Comparison of ENCODE assay signal across 24 mouse cellular contexts in the genomic region with DNA sequence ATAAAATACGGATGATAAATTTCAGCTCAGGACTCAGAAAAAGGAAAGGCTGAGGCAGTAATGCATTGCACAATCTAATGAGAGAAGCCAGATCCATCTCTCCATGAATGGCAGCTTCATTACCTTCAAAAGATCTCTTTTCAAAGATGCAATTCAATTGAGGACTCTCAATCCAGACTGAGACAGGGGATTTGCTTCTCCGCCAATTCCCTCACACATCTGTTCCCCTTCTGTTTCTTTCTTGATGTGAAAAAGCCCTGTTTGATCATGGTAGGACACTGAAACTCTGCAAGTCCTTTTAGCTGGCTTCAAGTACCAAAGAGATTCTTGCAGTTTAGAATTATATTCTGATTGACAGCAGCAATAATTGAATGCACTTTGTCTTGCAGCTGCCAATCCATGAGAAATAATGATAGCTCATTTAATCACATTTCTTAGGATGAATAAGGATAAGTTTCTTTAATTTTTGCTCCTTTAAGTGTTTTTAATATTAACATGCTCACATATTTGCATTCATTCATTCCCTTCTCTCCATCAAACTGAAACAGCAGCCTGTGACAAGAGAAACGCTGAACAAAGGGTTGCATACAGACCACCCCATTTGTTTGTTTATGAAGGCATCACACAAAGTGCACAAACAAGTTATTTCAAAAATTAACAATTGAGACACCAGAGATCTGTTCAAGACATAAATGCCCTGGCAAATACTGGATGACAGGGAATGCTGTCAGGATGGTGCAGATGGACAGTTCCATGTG.
DNase-seq lines count a peak whose midpoint lies in the region; ATAC-seq lines count a peak whose summit lies in the region.
"Had no signal": no experiment of that assay in that cellular context is flagged by ENCODE, and none has a peak within 500 bp of the region (broad histone marks: within the 10 kb centered on the region; RNA-seq: fewer than 3 reads in every experiment).

No protein-coding gene starts in this region.

- H3K27me3 ChIP-seq in hindbrain, embryonic 14.5 days (ENCODE audit: control insufficient read depth, insufficient read depth, low read length), result no peaks in the 10 kb centered on the region
- no peaks in the 10 kb centered on the region for H3K27me3 ChIP-seq in hindbrain, embryonic 12.5 days
- no peaks in the 10 kb centered on the region for H3K27me3 ChIP-seq in forebrain, embryonic 10.5 days (ENCODE audit: poor library complexity, severe bottlenecking)
- H3K27me3 ChIP-seq in forebrain, embryonic 16.5 days (replicated peaks; ENCODE audit: control insufficient read depth, insufficient read depth, low read length), result no peaks in the 10 kb centered on the region
- H3K27me3 ChIP-seq: heart, embryonic 15.5 days; hindbrain, embryonic 15.5 days; liver, embryonic 15.5 days; neural tube, embryonic 15.5 days had no signal

- no peaks in the 10 kb centered on the region for H3K36me3 ChIP-seq in hindbrain, embryonic 14.5 days (replicated peaks; ENCODE audit: control insufficient read depth, insufficient read depth)
- H3K36me3 ChIP-seq in hindbrain, embryonic 12.5 days, result no peaks in the 10 kb centered on the region
- no peaks in the 10 kb centered on the region for H3K36me3 ChIP-seq in forebrain, embryonic 10.5 days (replicated peaks)
- H3K36me3 ChIP-seq in forebrain, embryonic 16.5 days (ENCODE audit: control insufficient read depth, insufficient read depth), result no peaks in the 10 kb centered on the region
- H3K36me3 ChIP-seq: heart, embryonic 15.5 days; hindbrain, embryonic 15.5 days; limb, embryonic 10.5 days; liver, embryonic 15.5 days; neural tube, embryonic 15.5 days had no signal

- no peak overlapping the region for H3K9ac ChIP-seq in hindbrain, embryonic 14.5 days
- no peak overlapping the region for H3K9ac ChIP-seq in hindbrain, embryonic 12.5 days
- H3K9ac ChIP-seq in forebrain, embryonic 16.5 days (replicated peaks; ENCODE audit: low read depth, low read length), result no peak overlapping the region
- H3K9ac ChIP-seq: heart, embryonic 15.5 days; hindbrain, embryonic 15.5 days; liver, embryonic 15.5 days; neural tube, embryonic 15.5 days had no signal

- H3K4me3 ChIP-seq in hindbrain, embryonic 14.5 days (replicated peaks; ENCODE audit: low read length), result no peak overlapping the region
- H3K4me3 ChIP-seq in hindbrain, embryonic 12.5 days, result no peak overlapping the region
- H3K4me3 ChIP-seq in forebrain, embryonic 10.5 days, result no peak overlapping the region
- no peak overlapping the region for H3K4me3 ChIP-seq in forebrain, embryonic 16.5 days (replicated peaks; ENCODE audit: low read length)
- H3K4me3 ChIP-seq: gastrocnemius, adult 2 months; heart, embryonic 15.5 days; hindbrain, embryonic 15.5 days; limb, embryonic 10.5 days; liver, embryonic 15.5 days; neural tube, embryonic 15.5 days had no signal

- H3K9me3 ChIP-seq in hindbrain, embryonic 14.5 days (ENCODE audit: control insufficient read depth, low read length), result no peaks in the 10 kb centered on the region
- no peaks in the 10 kb centered on the region for H3K9me3 ChIP-seq in hindbrain, embryonic 12.5 days (replicated peaks)
- no peaks in the 10 kb centered on the region for H3K9me3 ChIP-seq in forebrain, embryonic 10.5 days
- no peaks in the 10 kb centered on the region for H3K9me3 ChIP-seq in forebrain, embryonic 16.5 days (ENCODE audit: control insufficient read depth, low read length)
- H3K9me3 ChIP-seq: heart, embryonic 15.5 days; hindbrain, embryonic 15.5 days; limb, embryonic 10.5 days; liver, embryonic 15.5 days; neural tube, embryonic 15.5 days had no signal

- 0 out of 2 replicates have a peak overlapping the region, but pooled peaks have one; percentile 17 for H3K27ac ChIP-seq in hindbrain, embryonic 14.5 days
- no peak overlapping the region for H3K27ac ChIP-seq in hindbrain, embryonic 12.5 days
- H3K27ac ChIP-seq in forebrain, embryonic 10.5 days, result peak overlapping the region; percentile 20; the same call in 1 of the 2 replicates
- peak overlapping the region; percentile 55 for H3K27ac ChIP-seq in forebrain, embryonic 16.5 days (ENCODE audit: low read length)
- H3K27ac ChIP-seq: gastrocnemius, adult 2 months; heart, embryonic 15.5 days; hindbrain, embryonic 15.5 days; limb, embryonic 10.5 days; liver, embryonic 15.5 days; neural tube, embryonic 15.5 days had no signal

- ATAC-seq in hindbrain, embryonic 14.5 days (ENCODE audit: low FRiP score), result no peak
- ATAC-seq in hindbrain, embryonic 12.5 days (ENCODE audit: low FRiP score), result no peak
- peak; percentile 82 for ATAC-seq in forebrain, embryonic 16.5 days
- ATAC-seq: CD4-positive, CD25-positive, alpha-beta regulatory T cell, adult 4 months had no signal

- no peaks in the 10 kb centered on the region for H3K4me1 ChIP-seq in hindbrain, embryonic 14.5 days (replicated peaks; ENCODE audit: control insufficient read depth, insufficient read depth, low read length)
- H3K4me1 ChIP-seq in hindbrain, embryonic 12.5 days, result no peaks in the 10 kb centered on the region
- H3K4me1 ChIP-seq in forebrain, embryonic 10.5 days, result peaks cover 16% of the 10 kb centered on the region
- 0 out of 2 replicates have a peak, but pooled peaks cover 2% of the 10 kb centered on the region for H3K4me1 ChIP-seq in forebrain, embryonic 16.5 days (replicated peaks; ENCODE audit: control insufficient read depth, insufficient read depth, low read length)
- H3K4me1 ChIP-seq: heart, embryonic 15.5 days; hindbrain, embryonic 15.5 days; limb, embryonic 10.5 days; liver, embryonic 15.5 days; neural tube, embryonic 15.5 days had no signal

- DNase-seq in hindbrain, embryonic 14.5 days (ENCODE audit: low spot score), result no peak
- DNase-seq in forebrain, embryonic 10.5 days (ENCODE audit: extremely low spot score, low spot score), result no peak
- no peak for DNase-seq in frontal cortex, postnatal 36 days (ENCODE audit: low spot score in 2 of 2)
- no peak for DNase-seq in cerebellum, adult 11 months
- no peak for DNase-seq in urinary bladder, postnatal 14 days (ENCODE audit: low spot score)
- DNase-seq: adrenal gland, postnatal 25 days; cerebellum, adult 11-12 months; cerebellum, postnatal 10 days; gastrocnemius, adult 2 months; heart, postnatal 36 days; kidney, adult 2 months; kidney, postnatal 10 days; liver; lung, postnatal 4 days; thymus, adult 18-20 months; thymus, postnatal 4 days had no signal

- no peak overlapping the region for H3K4me2 ChIP-seq in hindbrain, embryonic 14.5 days (replicated peaks)
- H3K4me2 ChIP-seq in hindbrain, embryonic 12.5 days (replicated peaks), result no peak overlapping the region
- no peak overlapping the region for H3K4me2 ChIP-seq in forebrain, embryonic 16.5 days (ENCODE audit: low read length)
- H3K4me2 ChIP-seq: heart, embryonic 15.5 days; hindbrain, embryonic 15.5 days; liver, embryonic 15.5 days; neural tube, embryonic 15.5 days had no signal

- 62% methylated on average over 3 of the region's 3 CpGs for WGBS in hindbrain, embryonic 14.5 days
- WGBS in hindbrain, embryonic 12.5 days, result 61% methylated on average over 3 of the region's 3 CpGs
- 35% methylated on average over 3 of the region's 3 CpGs for WGBS in forebrain, embryonic 10.5 days
- 12% methylated on average over 3 of the region's 3 CpGs for WGBS in forebrain, embryonic 16.5 days
